In the genomic region with DNA sequence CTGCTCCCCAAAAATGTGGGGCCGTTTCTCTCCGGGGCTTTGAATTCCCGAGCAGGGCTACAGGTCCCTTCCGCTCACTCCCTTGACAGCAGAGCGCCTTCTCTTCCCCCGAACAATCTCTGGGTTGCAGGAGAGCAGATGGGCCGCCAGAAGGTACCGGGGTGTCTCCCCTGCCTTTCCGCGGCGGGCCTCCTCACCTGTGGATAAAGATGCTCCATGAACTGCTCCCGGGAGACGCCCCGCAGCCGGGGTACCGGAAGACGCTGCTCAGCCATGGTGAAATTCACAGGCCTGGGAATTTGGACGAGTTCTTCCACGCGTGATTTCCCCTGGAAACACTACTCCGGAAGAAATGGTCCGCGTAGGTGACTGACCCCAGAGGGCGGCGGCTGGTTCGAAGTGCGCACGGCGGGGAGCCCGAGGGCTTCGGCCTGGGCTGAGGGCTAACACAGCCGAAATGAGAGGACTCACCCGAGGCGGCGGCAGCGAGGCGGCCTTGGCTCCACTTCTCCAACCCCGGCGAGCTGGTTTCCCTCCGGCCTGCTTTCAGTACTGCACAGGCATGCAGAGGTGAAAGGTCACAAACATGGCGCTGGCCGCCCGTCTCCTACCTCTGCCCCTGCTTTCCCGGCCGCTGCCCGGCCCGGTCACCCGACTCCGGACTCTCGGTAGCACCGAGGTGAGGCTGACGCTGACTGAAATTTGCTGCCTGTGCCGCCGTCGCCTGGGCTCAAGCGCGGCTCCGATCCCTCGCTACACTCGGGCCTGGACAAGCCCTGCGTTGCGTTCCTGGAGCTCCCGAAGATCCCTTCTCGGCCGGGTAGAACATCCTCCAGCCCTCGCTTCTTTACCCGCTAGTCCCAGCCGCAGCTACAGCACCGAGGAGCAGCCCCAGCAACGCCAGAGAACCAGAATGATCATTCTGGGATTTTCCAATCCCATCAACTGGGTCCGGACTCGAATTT, we compare ENCODE assay signal across 8 mouse cellular contexts. TPM values are rescaled to one million over a fixed set of nuclear protein-coding genes. Genes with fewer than 3 reads are reported as not detected.
A peak's percentile ranks its signal among the peaks of the same experiment; 100 is the strongest.
DNase-seq lines count a peak whose midpoint lies in the region; ATAC-seq and TF ChIP-seq lines count a peak whose summit lies in the region.

A gene (plus strand): TSS at position 142 of the 965 bp plus-strand sequence.
A gene (minus strand): TSS at position 915 of the 965 bp plus-strand sequence.

- peak in 1 of 2 experiments; percentile 72; a peak in 3 of 4 replicates for TF ChIP-seq POLR2A in MEL (IDR thresholded peaks at IDR 0.05; ENCODE audit: control insufficient read depth in 1 of 2, insufficient read depth in 1 of 2, low read depth in 1 of 2, low read length in 2 of 2, poor library complexity in 1 of 2)
- peak; percentile 21; the same call in 1 of the 2 replicates for TF ChIP-seq POLR2A in olfactory bulb, adult 2 months (IDR thresholded peaks at IDR 0.05; ENCODE audit: insufficient read depth, low read depth, low read length)

- TF ChIP-seq EP300 in MEL (IDR thresholded peaks at IDR 0.05; ENCODE audit: low read depth in 1 of 2, low read length in 2 of 2), result no peak

- no peak for TF ChIP-seq RAD21 in MEL (IDR thresholded peaks at IDR 0.05; ENCODE audit: low read depth, low read length)

- peak within 1 kb of the TSS; percentile 83 for H3K4me2 ChIP-seq in forebrain, postnatal 0 days (ENCODE audit: low read depth)
- H3K4me2 ChIP-seq in lung, embryonic 15.5 days, result peak within 1 kb of the TSS; percentile 57

- peaks cover 31% of the 10 kb centered on the region for H3K79me2 ChIP-seq in MEL (ENCODE audit: control insufficient read depth, insufficient read depth, low read length, poor library complexity)

- no peak for TF ChIP-seq CTCF in MEL (IDR thresholded peaks at IDR 0.05 in 2 of 3, conservative IDR thresholded peaks at IDR 0.05 in 1 of 3; ENCODE audit: control insufficient read depth in 1 of 3, insufficient read depth in 1 of 3, low read depth in 2 of 3, low read length in 3 of 3, poor library complexity in 1 of 3, severe bottlenecking in 1 of 3)
- TF ChIP-seq CTCF in forebrain, postnatal 0 days (IDR thresholded peaks at IDR 0.05; ENCODE audit: low read depth), result no peak; the same call in 1 of the 2 replicates
- TF ChIP-seq CTCF in olfactory bulb, adult 2 months (IDR thresholded peaks at IDR 0.05; ENCODE audit: insufficient read depth, low read depth, low read length), result no peak

- peak within 1 kb of the TSS; percentile 68 for H3K27ac ChIP-seq in MEL (ENCODE audit: control insufficient read depth, low read depth, low read length)
- peak within 1 kb of the TSS; percentile 92 for H3K27ac ChIP-seq in forebrain, postnatal 0 days (ENCODE audit: low read depth, low read length)
- peak within 1 kb of the TSS; percentile 95 for H3K27ac ChIP-seq in lung, embryonic 15.5 days
- H3K27ac ChIP-seq in olfactory bulb, adult 2 months (ENCODE audit: insufficient read depth, low read depth, low read length), result peak within 1 kb of the TSS; percentile 96

- peaks cover 6 to 7% of the 10 kb centered on the region in 2 experiments for H3K4me1 ChIP-seq in MEL (ENCODE audit: control insufficient read depth in 1 of 2, insufficient read depth in 2 of 2, low read length in 2 of 2)
- peaks cover 21% of the 10 kb centered on the region for H3K4me1 ChIP-seq in forebrain, postnatal 0 days (ENCODE audit: insufficient read depth)
- H3K4me1 ChIP-seq in lung, embryonic 15.5 days, result peaks cover 25% of the 10 kb centered on the region
- H3K4me1 ChIP-seq in olfactory bulb, adult 2 months (ENCODE audit: control insufficient read depth, insufficient read depth, low read length), result peaks cover 3% of the 10 kb centered on the region; the same call in 1 of the 2 replicates

- H3K9ac ChIP-seq in MEL (ENCODE audit: control insufficient read depth, low read depth, low read length, poor library complexity, severe bottlenecking), result peak within 1 kb of the TSS; percentile 95
- peak within 1 kb of the TSS; percentile 90 for H3K9ac ChIP-seq in forebrain, postnatal 0 days
- peak within 1 kb of the TSS; percentile 89 for H3K9ac ChIP-seq in lung, embryonic 15.5 days

- WGBS in forebrain, postnatal 0 days, result under 1% methylated on average over 72 of the region's 72 CpGs
- under 1% methylated on average over 72 of the region's 72 CpGs for WGBS in lung, embryonic 15.5 days
- under 1% methylated on average over 72 of the region's 72 CpGs for WGBS in olfactory bulb, adult 2 months

- DNase-seq in MEL (ENCODE audit: low read depth, low spot score), result peak; percentile 90
- DNase-seq in cerebellum, adult 18-20 months, result peak; percentile 79 to 87
- peak; percentile 92 for DNase-seq in forebrain, postnatal 0 days
- peak; percentile 85 for DNase-seq in heart, postnatal 4 days
- peak; percentile 43 for DNase-seq in layer of hippocampus, adult 9-10 months (ENCODE audit: low spot score)
- peak; percentile 52 to 62 for DNase-seq in thymus, adult 18-20 months

- H3K4me3 ChIP-seq in MEL (ENCODE audit: control insufficient read depth in 1 of 2, insufficient read depth in 1 of 2, low read depth in 2 of 2, low read length in 2 of 2), result peak within 1 kb of the TSS; percentile 98 to 99
- peak within 1 kb of the TSS; percentile 77 for H3K4me3 ChIP-seq in forebrain, postnatal 0 days (ENCODE audit: low read depth, low read length)
- peak within 1 kb of the TSS; percentile 80 for H3K4me3 ChIP-seq in lung, embryonic 15.5 days
- H3K4me3 ChIP-seq in olfactory bulb, adult 2 months (ENCODE audit: insufficient read depth, low read depth, low read length), result peak within 1 kb of the TSS; percentile 67

- H3K9me3 ChIP-seq in MEL (replicated peaks; ENCODE audit: insufficient read depth, low read length), result no peaks in the 10 kb centered on the region
- H3K9me3 ChIP-seq in forebrain, postnatal 0 days (ENCODE audit: low read length), result no peaks in the 10 kb centered on the region
- no peaks in the 10 kb centered on the region for H3K9me3 ChIP-seq in lung, embryonic 15.5 days

- H3K36me3 ChIP-seq in MEL (ENCODE audit: control insufficient read depth in 1 of 2, insufficient read depth in 2 of 2, low read length in 2 of 2), result peaks cover 0 to 22% of the 10 kb centered on the region in 2 experiments; a peak in 2 of 4 replicates
- no peaks in the 10 kb centered on the region for H3K36me3 ChIP-seq in forebrain, postnatal 0 days (ENCODE audit: insufficient read depth)
- no peaks in the 10 kb centered on the region for H3K36me3 ChIP-seq in lung, embryonic 15.5 days

- no peaks in the 10 kb centered on the region for H3K27me3 ChIP-seq in MEL (ENCODE audit: control insufficient read depth in 1 of 2, insufficient read depth in 2 of 2, low read length in 2 of 2)
- H3K27me3 ChIP-seq in forebrain, postnatal 0 days (ENCODE audit: insufficient read depth, low read length), result no peaks in the 10 kb centered on the region
- H3K27me3 ChIP-seq in lung, embryonic 15.5 days, result no peaks in the 10 kb centered on the region

- ATAC-seq in forebrain, postnatal 0 days, result peak; percentile 96
- peak; percentile 91 for ATAC-seq in lung, embryonic 15.5 days (ENCODE audit: borderline replicate concordance, extremely low read depth, low FRiP score, low TSS enrichment)

TF ChIP-seq in MEL, 35 proteins besides CTCF, POLR2A, EP300 and RAD21 (continues in another document):
- TF ChIP-seq USF1 (IDR thresholded peaks at IDR 0.05; ENCODE audit: low read depth, low read length) (no peak), JUND (IDR thresholded peaks at IDR 0.05; ENCODE audit: low read depth, low read length) (no peak), CHD2 (IDR thresholded peaks at IDR 0.05; ENCODE audit: low read length) (peak; percentile 9; the same call in 1 of the 2 replicates), ELF1 (IDR thresholded peaks at IDR 0.05; ENCODE audit: low read depth, low read length) (no peak), NRF1 (IDR thresholded peaks at IDR 0.05; ENCODE audit: insufficient read depth, low read depth, low read length, poor library complexity, severe bottlenecking) (no peak), HCFC1 (IDR thresholded peaks at IDR 0.05; ENCODE audit: low read depth, low read length) (peak; percentile 86), TCF12 (IDR thresholded peaks at IDR 0.05; ENCODE audit: low read depth, low read length) (peak; percentile 38; the same call in 1 of the 2 replicates), UBTF (IDR thresholded peaks at IDR 0.05; ENCODE audit: borderline replicate concordance, insufficient read depth, low read depth, low read length) (0 out of 2 replicates have a peak, but pooled peaks have one; percentile 38), MAX (IDR thresholded peaks at IDR 0.05; ENCODE audit: low read length) (peak; percentile 19; the same call in 1 of the 2 replicates), USF2 (IDR thresholded peaks at IDR 0.05; ENCODE audit: borderline replicate concordance in 1 of 2, insufficient read depth in 1 of 2, low read depth in 1 of 2, low read length in 2 of 2) (no peak), SIN3A (IDR thresholded peaks at IDR 0.05; ENCODE audit: low read length) (peak; percentile 62), SMC3 (IDR thresholded peaks at IDR 0.05; ENCODE audit: low read depth, low read length) (no peak), TAL1 (IDR thresholded peaks at IDR 0.05; ENCODE audit: low read length) (no peak), BHLHE40 (IDR thresholded peaks at IDR 0.05; ENCODE audit: borderline replicate concordance, low read depth, low read length) (no peak), MYC (IDR thresholded peaks at IDR 0.05; ENCODE audit: low read depth, low read length) (no peak)

RNA-seq across cellular contexts. Expression of the first gene that starts in this region (rescaled TPM):
- 8.1 and 10.2 TPM in 2 replicates for total RNA-seq in MEL (2012; rRNA removed)
- 1 to 10 TPM in 1 of 2 experiments, not detected in 1; 8.8 TPM for polyA plus RNA-seq in MEL (2012; ENCODE audit: insufficient read depth in 1 of 2, insufficient read length in 2 of 2, low read depth in 1 of 2, low replicate concordance in 2 of 2, missing spikeins in 1 of 2)
- 12.0 and 14.4 TPM in 2 replicates for total RNA-seq in forebrain, postnatal 0 days (2014; rRNA removed)
- 19.9 and 22.6 TPM in 2 replicates for polyA plus RNA-seq in forebrain, postnatal 0 days (2015; fragmentation: Nextera tagmentation; extraction: Ambion mirVana)
- 10 to 100 TPM; 14.1 to 14.9 TPM for total RNA-seq in heart, postnatal 4 days (2021)
- 17.2 and 17.8 TPM in 2 replicates for polyA plus RNA-seq in lung, embryonic 15.5 days (2015; fragmentation: Nextera tagmentation; extraction: Ambion mirVana)
- polyA plus RNA-seq in olfactory bulb, adult 2 months (2012; ENCODE audit: insufficient read depth, insufficient read length, low replicate concordance, missing spikeins), result not detected in 2 replicates

RNA-seq across cellular contexts. Expression of the second gene that starts in this region (rescaled TPM):
- total RNA-seq in MEL (2012; rRNA removed), result 15.0 and 15.8 TPM in 2 replicates
- 10 to 100 TPM in 1 of 2 experiments, not detected in 1; 18.5 TPM for polyA plus RNA-seq in MEL (2012; ENCODE audit: insufficient read depth in 1 of 2, insufficient read length in 2 of 2, low read depth in 1 of 2, low replicate concordance in 2 of 2, missing spikeins in 1 of 2)
- total RNA-seq in forebrain, postnatal 0 days (2014; rRNA removed), result 21.8 and 35.5 TPM in 2 replicates
- polyA plus RNA-seq in forebrain, postnatal 0 days (2015; fragmentation: Nextera tagmentation; extraction: Ambion mirVana), result 28.6 and 29.6 TPM in 2 replicates
- 1 to 10 TPM; 8.5 to 8.6 TPM for total RNA-seq in heart, postnatal 4 days (2021)
- 32.4 and 36.3 TPM in 2 replicates for polyA plus RNA-seq in lung, embryonic 15.5 days (2015; fragmentation: Nextera tagmentation; extraction: Ambion mirVana)
- polyA plus RNA-seq in olfactory bulb, adult 2 months (2012; ENCODE audit: insufficient read depth, insufficient read length, low replicate concordance, missing spikeins), result not detected in 2 replicates

Comparison
In these comparisons a context has a peak if more than half of its experiments do, and no peak if none do; other contexts are left out.
1. Peak in every context shown above with its lines: DNase-seq, ATAC-seq, H3K4me3 ChIP-seq and H3K27ac ChIP-seq.